Mouse (Mus musculus): ENCODE data around the gene Plcd4.

DNA sequence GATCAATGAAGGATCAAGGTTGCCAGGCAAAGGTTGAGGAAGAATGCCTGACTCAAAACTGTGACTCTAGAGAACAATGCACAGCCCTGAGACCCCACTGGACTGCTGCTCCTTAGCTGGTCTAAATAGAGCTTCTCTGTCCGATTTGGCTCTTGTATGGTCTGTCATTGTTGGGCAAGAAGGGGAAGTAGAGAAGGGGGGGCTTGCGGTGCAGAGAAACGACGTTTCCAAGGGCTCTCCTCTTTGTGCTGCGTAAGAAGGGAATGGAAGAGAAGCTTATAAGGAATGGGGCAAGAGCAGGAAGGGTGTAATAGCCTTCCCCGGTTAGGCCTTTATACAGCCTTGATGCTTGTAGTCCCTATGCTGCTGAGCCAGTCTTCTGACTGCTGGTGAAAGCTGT lies 23.1 kb downstream of the Plcd4 start:
- TF ChIP-seq POLR2A (IDR thresholded peaks at IDR 0.05; ENCODE audit: low read depth, low read length) (no peak), CTCF (conservative IDR thresholded peaks at IDR 0.05; ENCODE audit: insufficient read depth, insufficient read length, low read depth, low read length) (no peak)

Measured in kidney, adult 2 months (tissue).